Mouse (Mus musculus) adrenal gland, adult 18-20 months (tissue): ENCODE results near the gene Gtf2a2. TPM values are rescaled to one million over a fixed set of nuclear protein-coding genes. Genes with fewer than 3 reads are reported as not detected.

ENCODE experiments used
- DNase-seq, 2 experiments: peaks; one replicate each; pipeline ENCODE4 v3.0.0; 2021 to 2022; ENCODE audit warnings: low spot score in 2 of 2
- total RNA-seq, 2 experiments: library from RNA; stranded (reverse); gene quantifications; 1 replicate in 1 of 2; 2 replicates in 1 of 2; pipeline ENCODE4 v1.2.3; 2021

Gene Gtf2a2
- total RNA-seq, 2 experiments from 2014 or later: 66.2 to 72.3 TPM

- no peak for DNase-seq
These were observed 37.5 kb downstream of the Gtf2a2 start for GRCm38 (mm10) chr9:70049839-70050238.

- DNase-seq: no peak
These were observed 40.4 kb downstream of the Gtf2a2 start for GRCm38 (mm10) chr9:70052730-70053129.

- DNase-seq: no peak
These were observed 41.1 kb downstream of the Gtf2a2 start for GRCm38 (mm10) chr9:70053411-70053810.

- no peak for DNase-seq
These were observed 49.7 kb downstream of the Gtf2a2 start for GRCm38 (mm10) chr9:70062012-70062411.

- no peak for DNase-seq
These were observed 55.1 kb downstream of the Gtf2a2 start for GRCm38 (mm10) chr9:70067497-70067896.

GRCm38 (mm10) chr9:70069961-70070435 lies 57.6 kb downstream of the Gtf2a2 start:
- peak in 1 of 2 experiments; percentile 22 for DNase-seq

GRCm38 (mm10) chr9:70072387-70072786 lies 60.0 kb downstream of the Gtf2a2 start:
- no peak for DNase-seq

Other genes with a start within 250 kb of the Gtf2a2 start
- gene Bnip2, start 23.1 kb upstream of the Gtf2a2 start, total RNA-seq: 100 to 1,000 TPM; 103 to 105 TPM
- not detected for gene Gcnt3, start 25.5 kb downstream of the Gtf2a2 start, total RNA-seq
- 1 to 10 TPM; 1.7 to 1.9 TPM for gene Fam81a, start 130.0 kb downstream of the Gtf2a2 start, total RNA-seq
- 10 to 100 TPM; 23.3 to 27.6 TPM for gene Myo1e, start 194.8 kb downstream of the Gtf2a2 start, total RNA-seq